Mouse (Mus musculus) A20 (cell line): ENCODE data around the gene Sez6l.
"Not testable (repeated sequence)": the region's sequence is repeated elsewhere in the genome, so short reads cannot be mapped to it uniquely, and the experiment has no call there.

Source experiments
- DNase-seq: peaks from one replicate; pipeline ENCODE4 v3.0.0-alpha.2; 2011; ENCODE audit warnings: low read depth, low spot score

The Sez6l gene

DNA sequence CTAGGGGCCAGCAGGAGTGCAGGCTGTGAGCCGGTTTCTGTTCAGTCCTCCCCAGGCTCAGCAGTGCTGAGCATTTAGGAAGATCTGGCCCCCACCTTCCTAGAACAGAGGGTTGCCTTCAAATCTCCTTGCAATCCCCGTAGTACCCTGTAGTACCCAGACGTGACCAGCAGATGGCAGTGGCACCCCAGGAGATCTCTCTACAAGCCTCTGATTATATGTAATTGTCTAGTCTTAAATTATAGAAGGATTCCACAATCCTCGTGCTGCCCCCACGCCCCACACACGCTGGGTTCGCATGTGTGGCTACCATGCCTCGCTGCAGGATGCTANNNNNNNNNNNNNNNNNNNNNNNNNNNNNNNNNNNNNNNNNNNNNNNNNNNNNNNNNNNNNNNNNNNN lies 144.0 kb downstream of the Sez6l start:
- DNase-seq = peak; percentile 58

- no peak for DNase-seq
Observed at GRCm38 (mm10) chr5:112432033-112432432, 145.0 kb downstream of the Sez6l start.

- DNase-seq = no peak
Observed at GRCm38 (mm10) chr5:112431120-112431775, 145.7 kb downstream of the Sez6l start.

DNA sequence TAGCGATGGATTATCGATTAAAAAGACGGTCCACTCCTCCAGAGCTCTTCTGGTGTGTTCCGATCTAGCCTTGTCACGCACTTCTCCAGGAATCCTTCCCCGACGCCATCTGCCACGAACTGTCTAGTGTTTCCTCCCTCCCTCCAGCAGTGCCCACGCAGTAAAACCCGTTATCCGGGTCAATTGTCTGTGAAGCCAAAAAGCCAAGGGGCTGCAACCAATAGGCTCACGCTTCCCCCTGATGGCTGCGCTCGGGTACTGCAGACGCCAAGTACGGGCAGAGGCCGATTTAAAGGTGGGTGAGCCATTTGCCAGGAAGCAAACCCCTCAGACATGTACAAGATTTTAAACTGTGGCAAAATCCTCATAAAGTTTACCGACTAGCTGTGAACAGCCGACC lies 148.0 kb downstream of the Sez6l start:
- peak; percentile 55 for DNase-seq

DNA sequence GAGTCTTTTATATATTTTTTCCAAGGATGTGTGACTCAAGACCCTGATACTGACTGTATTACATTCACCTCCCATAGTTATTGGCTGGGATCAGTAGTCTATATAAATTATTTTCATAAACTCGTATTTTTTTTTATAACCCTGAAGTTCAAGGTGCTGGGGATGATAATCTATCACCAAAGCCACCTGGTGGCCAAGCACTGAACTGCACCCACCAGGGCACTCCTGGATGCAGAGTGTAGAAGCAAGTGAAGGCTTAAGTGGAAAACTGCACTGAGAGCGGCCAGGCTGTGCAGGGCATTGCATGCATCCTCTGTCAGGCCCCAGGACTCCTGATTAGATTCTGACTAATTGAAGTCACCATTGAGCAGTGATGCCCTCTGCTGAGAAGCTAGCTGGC lies 149.7 kb downstream of the Sez6l start:
- DNase-seq = peak; percentile 64

DNA sequence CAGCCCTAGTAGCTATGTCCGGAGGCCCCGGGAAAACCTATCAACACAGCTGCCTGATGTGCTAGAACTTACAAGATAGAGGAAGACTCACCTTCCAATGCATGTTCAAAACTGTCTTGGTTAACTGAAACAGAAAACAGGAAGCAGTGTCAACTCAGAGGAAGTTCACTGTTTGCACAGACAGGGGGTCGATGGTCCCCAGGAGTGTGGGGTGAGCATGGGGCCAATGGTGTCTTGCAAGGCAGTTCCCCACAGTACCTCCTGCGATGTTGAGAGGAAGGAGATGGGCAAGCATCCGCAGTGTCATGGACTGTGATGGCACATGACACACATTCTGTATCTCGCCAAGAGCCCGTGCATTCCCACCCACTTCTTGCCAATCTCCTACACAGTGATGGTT lies 150.3 kb downstream of the Sez6l start:
- DNase-seq = peak; percentile 58

GRCm38 (mm10) chr5:112419535-112419934 lies 157.4 kb downstream of the Sez6l start:
- no peak for DNase-seq

DNA sequence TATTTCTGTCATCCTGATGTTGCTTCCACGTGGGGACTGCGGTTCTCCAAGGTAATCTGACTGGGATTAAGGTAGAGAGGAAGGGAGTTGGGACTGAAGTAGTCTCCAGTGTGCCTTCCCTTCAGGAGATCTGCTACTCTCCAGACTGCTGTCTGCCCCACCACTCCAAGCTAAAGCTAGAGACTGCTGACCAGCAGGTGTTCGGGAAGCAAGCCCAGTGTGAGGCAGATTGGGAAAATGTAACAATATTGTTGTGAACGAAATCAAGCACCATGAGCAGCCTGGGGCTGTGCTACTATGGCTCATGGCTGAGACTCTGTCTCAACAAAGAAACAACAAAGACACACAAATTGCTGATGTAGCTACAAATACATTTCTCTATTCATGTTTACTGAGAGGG lies 159.0 kb downstream of the Sez6l start:
- DNase-seq = no peak

GRCm38 (mm10) chr5:112416673-112417072 lies 160.3 kb downstream of the Sez6l start:
- no peak for DNase-seq

GRCm38 (mm10) chr5:112412781-112413180 lies 164.2 kb downstream of the Sez6l start:
- not testable (repeated sequence) for DNase-seq

DNA sequence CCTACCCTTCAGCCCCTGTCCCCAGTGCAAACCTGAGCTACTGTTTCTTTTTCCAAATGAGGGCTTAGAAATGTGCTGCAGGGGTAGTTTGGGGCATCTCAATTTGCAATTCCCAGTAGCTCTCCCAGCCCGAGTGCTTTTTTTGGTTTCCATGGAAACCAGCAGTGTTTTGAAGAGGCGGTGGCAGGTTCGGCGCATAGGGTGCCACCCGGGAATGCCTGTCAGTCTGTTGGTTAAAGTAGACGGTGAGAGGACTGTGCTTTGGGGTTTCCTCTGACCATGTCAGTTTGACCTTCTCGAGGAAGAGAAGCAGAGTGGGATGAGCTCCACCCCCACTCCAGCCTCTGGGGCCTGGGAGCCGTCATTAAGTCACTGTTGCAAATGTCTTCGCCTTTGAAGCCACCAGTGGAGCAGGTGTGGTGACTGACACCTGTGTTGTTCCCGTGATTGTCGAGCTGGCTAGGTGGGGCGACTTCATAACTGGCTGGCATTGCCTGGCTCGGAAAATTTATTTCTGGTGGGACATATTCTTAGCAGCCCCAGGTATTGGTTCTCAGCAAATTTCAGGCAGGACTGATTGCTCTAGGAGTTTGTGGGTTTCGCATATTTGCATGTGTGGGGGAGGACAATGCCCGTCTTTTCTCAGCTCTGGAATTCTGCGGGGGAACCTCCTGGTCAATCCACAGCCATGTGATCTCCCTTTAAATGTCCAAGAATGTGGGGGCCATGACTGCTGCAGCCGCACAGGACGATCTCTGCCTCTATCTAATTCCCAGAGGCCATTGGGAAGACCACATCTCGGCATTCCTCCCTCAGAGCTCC lies 165.3 kb downstream of the Sez6l start:
- no peak for DNase-seq

DNA sequence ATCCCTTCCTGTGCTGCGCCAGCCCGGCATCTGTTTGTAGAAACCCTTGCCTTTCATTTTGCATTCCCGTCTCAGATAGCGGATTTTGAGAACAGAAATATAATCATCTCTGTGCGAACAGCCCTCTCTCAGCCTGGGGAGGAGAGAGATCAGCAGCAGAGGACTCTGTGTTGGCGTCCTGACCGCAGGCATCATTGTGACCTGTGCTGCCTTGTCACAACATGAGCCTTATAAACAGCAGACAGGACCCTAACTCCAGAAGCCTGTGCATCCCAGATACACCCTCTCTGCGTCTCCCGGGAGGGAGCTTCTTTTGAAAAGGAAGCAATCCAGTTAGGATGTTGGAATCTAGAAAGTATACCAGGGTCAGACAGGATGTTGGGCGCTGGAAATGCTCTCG lies 165.9 kb downstream of the Sez6l start:
- DNase-seq = no peak

DNA sequence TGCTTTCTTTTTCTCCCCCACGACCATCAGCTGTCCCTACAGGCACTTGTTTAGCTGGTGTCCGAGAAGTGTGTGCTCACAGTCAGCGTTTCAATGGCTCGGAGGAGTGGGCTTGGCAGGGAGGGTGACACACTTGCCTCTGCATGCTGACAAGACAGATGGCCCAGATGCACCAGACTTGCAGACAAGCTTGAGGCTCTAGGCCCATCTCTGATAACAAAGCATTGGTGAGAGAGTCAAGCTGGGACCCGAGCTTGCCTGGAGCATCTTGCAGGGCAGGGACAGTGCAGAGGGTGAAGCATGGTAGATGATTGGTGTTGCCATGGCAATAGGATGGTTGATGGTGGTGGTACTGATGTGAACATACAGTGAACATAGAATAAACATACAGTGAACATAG lies 167.7 kb downstream of the Sez6l start:
- DNase-seq = no peak

GRCm38 (mm10) chr5:112406017-112406416 lies 171.0 kb downstream of the Sez6l start:
- no peak for DNase-seq

GRCm38 (mm10) chr5:112402437-112402836 lies 174.5 kb downstream of the Sez6l start:
- no peak for DNase-seq

DNA sequence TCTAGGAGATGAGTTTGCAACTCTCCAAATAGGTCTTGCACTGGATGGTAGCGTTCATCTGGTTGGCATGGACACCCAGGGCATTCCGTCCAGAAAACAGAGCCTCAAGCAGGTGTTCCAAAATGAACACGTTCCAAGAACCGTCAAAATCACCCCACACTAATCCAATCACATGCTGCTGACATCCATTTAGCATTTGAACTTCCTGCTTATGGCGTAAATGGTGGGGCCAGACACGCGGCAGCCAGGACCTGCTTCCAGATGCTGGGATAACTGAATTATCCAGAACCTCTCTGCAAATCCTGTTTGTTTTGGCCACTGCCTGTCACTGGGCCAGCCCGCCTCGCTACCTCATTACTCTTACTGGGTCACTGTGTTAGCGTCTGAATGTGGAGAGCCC lies 177.7 kb downstream of the Sez6l start:
- DNase-seq = no peak

DNA sequence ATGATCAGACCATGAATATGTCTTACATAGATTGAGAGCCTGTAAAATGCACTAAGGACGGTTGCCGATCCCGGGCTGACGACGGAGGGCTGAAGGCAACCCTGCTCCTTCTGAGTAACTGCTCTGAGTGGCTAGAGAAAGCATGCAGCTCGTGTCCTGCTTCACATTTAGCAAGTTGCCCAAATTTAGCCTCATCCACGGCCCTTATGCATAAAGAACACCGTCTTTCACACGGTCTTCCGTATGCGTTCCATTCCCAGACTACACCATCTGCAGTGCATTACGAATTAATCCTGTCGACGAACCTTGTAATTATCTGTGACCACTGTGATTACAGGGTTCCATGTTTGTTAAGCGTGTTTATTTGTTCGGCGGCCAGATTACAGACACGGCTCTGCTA lies 180.9 kb downstream of the Sez6l start:
- DNase-seq = no peak

DNA sequence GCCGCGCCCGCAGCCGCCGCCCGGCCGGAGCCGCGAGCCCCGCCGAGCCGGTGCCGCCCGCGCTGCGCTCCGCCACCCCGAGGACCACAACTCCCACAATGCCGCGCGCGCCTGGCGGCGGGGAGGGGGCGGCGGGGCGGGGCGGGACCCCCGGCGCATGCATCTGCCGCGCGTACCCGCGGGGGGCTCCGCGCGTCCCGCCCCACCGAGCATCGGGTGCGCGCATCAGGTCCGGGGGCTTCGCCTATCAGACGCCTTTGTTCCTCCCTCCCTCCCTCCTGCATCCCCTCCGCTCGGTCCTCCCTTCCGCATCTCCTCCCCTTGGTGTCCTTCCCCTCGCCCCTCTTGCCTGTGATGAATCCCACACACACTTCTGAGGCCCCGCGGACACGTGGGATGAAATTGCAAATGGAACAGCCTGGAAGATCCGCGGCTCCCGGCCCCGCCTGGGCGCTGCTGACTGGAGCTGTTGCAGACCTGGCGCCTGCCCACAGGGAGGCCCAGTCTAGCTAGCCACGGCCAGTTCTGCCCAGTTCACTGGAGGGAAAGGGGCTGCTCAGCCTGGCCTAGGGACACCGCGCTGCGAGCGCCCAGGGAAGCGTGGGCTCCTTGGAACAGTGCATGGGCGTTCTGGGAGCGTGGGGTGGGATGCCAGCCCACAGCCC lies 182.1 kb downstream of the Sez6l start, which contains the start of gene Asphd2:
TSS of gene Asphd2 (minus strand) at position 88 of the 665 bp plus-strand sequence.
- no peak for DNase-seq

- DNase-seq = no peak
Observed at GRCm38 (mm10) chr5:112394415-112394763, 182.6 kb downstream of the Sez6l start.

- no peak for DNase-seq
Observed at GRCm38 (mm10) chr5:112393741-112394414, 183.1 kb downstream of the Sez6l start.

DNA sequence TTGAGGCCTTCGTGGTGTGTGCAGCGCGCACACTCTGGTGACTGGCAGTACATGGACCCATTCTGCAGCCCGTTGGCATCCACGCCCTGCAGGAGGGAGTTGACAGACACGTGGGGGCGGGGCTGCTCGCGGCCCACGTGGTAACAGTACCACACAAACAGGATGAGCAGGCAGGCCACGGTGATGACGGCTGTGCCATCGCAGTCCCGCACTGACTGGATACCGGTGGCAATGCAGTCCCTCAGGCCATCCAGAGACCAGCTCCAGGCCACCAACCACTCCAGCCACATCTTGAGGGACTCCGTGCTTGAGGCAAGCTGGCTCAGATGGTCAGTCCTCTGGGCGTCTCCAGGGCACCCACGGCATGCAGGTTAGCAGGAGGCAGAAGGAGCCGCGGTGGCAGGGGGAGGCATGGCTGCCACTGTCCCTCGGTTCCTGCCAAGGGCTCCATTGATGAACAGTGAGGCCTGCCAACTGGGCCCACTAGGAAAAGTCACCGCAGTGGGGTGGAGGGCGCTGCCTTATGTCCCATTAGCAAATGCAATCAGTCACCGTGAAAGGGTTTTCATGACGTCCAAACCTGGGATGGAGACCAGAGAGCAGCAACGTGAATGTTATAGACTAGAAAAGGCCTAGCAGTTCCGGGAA lies 185.2 kb downstream of the Sez6l start:
- no peak for DNase-seq

- DNase-seq = no peak
Observed at GRCm38 (mm10) chr5:112391002-112391401, 186.0 kb downstream of the Sez6l start.
